Mouse (Mus musculus): ENCODE measurements around the gene Scd4.
"Not testable (repeated sequence)": the region's sequence is repeated elsewhere in the genome, so short reads cannot be mapped to it uniquely, and the experiment has no call there.

The Scd4 gene

GRCm38 (mm10) chr19:44318545-44318944 is 14.3 kb upstream of the Scd4 start:
- DNase-seq: no peak

- no peak for DNase-seq
Observed at GRCm38 (mm10) chr19:44320316-44320715, 12.6 kb upstream of the Scd4 start.

- no peak for DNase-seq
Observed at GRCm38 (mm10) chr19:44321201-44321600, 11.7 kb upstream of the Scd4 start.

GRCm38 (mm10) chr19:44321631-44322030 is 11.3 kb upstream of the Scd4 start:
- DNase-seq: no peak

- no peak for DNase-seq
Observed at GRCm38 (mm10) chr19:44329566-44329965, 3.3 kb upstream of the Scd4 start.

GRCm38 (mm10) chr19:44331128-44331527 is 1.8 kb upstream of the Scd4 start:
- DNase-seq: not testable (repeated sequence)

GRCm38 (mm10) chr19:44331911-44332310 is 981 bp upstream of the Scd4 start:
- no peak for DNase-seq

GRCm38 (mm10) chr19:44332326-44332725 is 566 bp upstream of the Scd4 start:
- peak; percentile 23 for DNase-seq

GRCm38 (mm10) chr19:44333991-44334390 is 1.1 kb downstream of the Scd4 start:
- DNase-seq: no peak

GRCm38 (mm10) chr19:44335876-44336662 is 3.2 kb downstream of the Scd4 start:
- no peak for DNase-seq

GRCm38 (mm10) chr19:44349689-44350088 is 16.8 kb downstream of the Scd4 start:
- no peak for DNase-seq

GRCm38 (mm10) chr19:44351756-44352155 is 18.9 kb downstream of the Scd4 start:
- no peak for DNase-seq

GRCm38 (mm10) chr19:44358700-44359099 is 25.8 kb downstream of the Scd4 start:
- no peak for DNase-seq

- DNase-seq: peak; percentile 79
Observed at GRCm38 (mm10) chr19:44363529-44363928, 30.6 kb downstream of the Scd4 start.

- no peak for DNase-seq
Observed at GRCm38 (mm10) chr19:44364029-44364428, 31.1 kb downstream of the Scd4 start.

GRCm38 (mm10) chr19:44365733-44366132 is 32.8 kb downstream of the Scd4 start:
- DNase-seq: no peak

- not testable (repeated sequence) for DNase-seq
Observed at GRCm38 (mm10) chr19:44367076-44367475, 34.2 kb downstream of the Scd4 start.

GRCm38 (mm10) chr19:44369371-44369770 is 36.5 kb downstream of the Scd4 start:
- no peak for DNase-seq

GRCm38 (mm10) chr19:44370231-44370630 is 37.3 kb downstream of the Scd4 start:
- DNase-seq: no peak

GRCm38 (mm10) chr19:44372969-44373368 is 40.1 kb downstream of the Scd4 start:
- peak; percentile 66 for DNase-seq

GRCm38 (mm10) chr19:44376511-44376951 is 43.6 kb downstream of the Scd4 start:
- DNase-seq: no peak

- DNase-seq: no peak
Observed at GRCm38 (mm10) chr19:44377629-44378375, 44.9 kb downstream of the Scd4 start.

GRCm38 (mm10) chr19:44379090-44379489 is 46.2 kb downstream of the Scd4 start:
- DNase-seq: no peak

GRCm38 (mm10) chr19:44380065-44380464 is 47.2 kb downstream of the Scd4 start:
- DNase-seq: no peak

All from right cerebral cortex, postnatal 14 days (tissue).